Mouse (Mus musculus) forebrain, embryonic 16.5 days (tissue): ENCODE measurements around the gene Cyb5r2. TPM values are rescaled to one million over a fixed set of nuclear protein-coding genes. Genes with fewer than 3 reads are reported as not detected.

ENCODE experiments used
- ATAC-seq: fragments of 200-750 bp; cut with Nextera tagmentation; 2 replicates; pipeline ENCODE4 v1.8.0; 2017; ENCODE audit warnings: mild to moderate bottlenecking, moderate library complexity
- H3K27ac ChIP-seq: fragments of 300-500 bp; sonication (generic); 2 replicates; pipeline ENCODE4 v1.5.1; 2014; ENCODE audit warnings: low read length, control low read depth
- H3K27me3 ChIP-seq: fragments of 300-500 bp; sonication (generic); replicated peaks from 2 replicates; pipeline ENCODE4 v1.6.1; 2014; ENCODE audit warnings: low read length; ENCODE audit not compliant: control insufficient read depth, insufficient read depth
- H3K36me3 ChIP-seq: fragments of 300-500 bp; sonication (generic); 2 replicates; pipeline ENCODE4 v1.6.1; 2014; ENCODE audit not compliant: control insufficient read depth, insufficient read depth
- H3K4me1 ChIP-seq: fragments of 300-500 bp; sonication (generic); replicated peaks from 2 replicates; pipeline ENCODE4 v1.6.1; 2014; ENCODE audit warnings: low read length; ENCODE audit not compliant: control insufficient read depth, insufficient read depth
- H3K4me2 ChIP-seq: fragments of 300-500 bp; sonication (generic); 2 replicates; pipeline ENCODE4 v1.6.1; 2014; ENCODE audit warnings: mild to moderate bottlenecking, low read length, control low read depth
- H3K4me3 ChIP-seq: fragments of 300-500 bp; sonication (generic); replicated peaks from 2 replicates; pipeline ENCODE4 v1.5.1; 2014; ENCODE audit warnings: mild to moderate bottlenecking, low read length, control low read depth
- H3K9ac ChIP-seq: fragments of 300-500 bp; sonication (generic); replicated peaks from 2 replicates; pipeline ENCODE4 v1.6.1; 2014; ENCODE audit warnings: low read depth, low read length, control low read depth
- H3K9me3 ChIP-seq: fragments of 300-500 bp; sonication (generic); 2 replicates; pipeline ENCODE4 v1.6.1; 2016; ENCODE audit warnings: low read length; ENCODE audit not compliant: control insufficient read depth
- WGBS: fragments of 180-500 bp; shearing (Covaris S2); extraction: QIAGEN DNeasy Blood & Tissue Kit; methylation state at CpG from one replicate; pipeline ENCODE4 v1.1.7; 2014; 5-methylcytosine and 5-hydroxymethylcytosine counted together
- polyA plus RNA-seq: library from polyadenylated mRNA; unstranded; fragments of >200 nt; fragmentation: Nextera tagmentation; extraction: Ambion mirVana; gene quantifications from 2 replicates; pipeline ENCODE4 v1.2.1, GENCODE M21; 2015

The Cyb5r2 gene
- polyA plus RNA-seq, 1 experiment from 2014 or later: 0.18 TPM

DNA sequence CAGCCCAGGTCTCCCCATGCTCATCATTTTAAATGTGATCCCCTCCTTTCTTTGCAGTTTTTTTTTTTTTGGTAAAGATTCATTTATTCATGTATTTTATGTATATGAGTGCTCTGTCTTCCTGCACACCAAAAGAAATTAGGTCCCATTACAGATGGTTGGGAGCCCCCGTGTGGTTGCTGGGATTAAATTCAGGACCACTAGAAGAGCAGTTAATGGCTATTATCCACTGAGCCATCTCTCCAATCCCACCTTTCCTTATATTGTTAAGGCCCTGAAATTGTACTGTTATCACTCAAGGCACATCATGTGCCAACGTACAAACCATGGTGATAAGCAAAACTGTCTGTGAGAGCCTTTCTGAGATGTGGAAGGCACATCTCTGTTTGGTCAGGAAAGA lies 19.1 kb downstream of the Cyb5r2 start:
- Histone ChIP-seq H3K9me3 (no peaks in the 10 kb centered on the region), H3K27ac (no peak overlapping the region), H3K27me3 (no peaks in the 10 kb centered on the region), H3K36me3 (no peaks in the 10 kb centered on the region), H3K9ac (no peak overlapping the region), H3K4me1 (no peaks in the 10 kb centered on the region), H3K4me3 (no peak overlapping the region), H3K4me2 (no peak overlapping the region)
- WGBS: 42% methylated on average over 2 of the region's 2 CpGs
- peak; percentile 74; the same call in 1 of the 2 replicates for ATAC-seq

DNA sequence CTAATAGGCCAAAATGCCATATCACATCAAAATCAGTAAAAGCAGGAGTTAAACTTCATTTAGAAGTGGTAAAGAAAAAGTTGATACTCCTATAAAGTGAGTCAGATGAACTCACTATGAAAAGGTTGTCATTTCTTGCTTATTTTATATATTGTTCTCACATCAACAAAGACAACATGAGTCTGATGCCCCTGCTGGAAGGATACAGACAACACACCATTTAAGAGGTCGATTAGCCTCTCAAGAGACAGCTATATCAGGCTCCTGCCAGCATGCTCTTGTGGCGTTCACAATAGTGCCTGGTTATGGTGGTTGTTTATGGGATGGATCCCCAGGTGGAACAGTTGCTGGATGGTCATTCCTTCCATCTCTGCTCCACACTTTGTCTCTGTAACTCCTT lies 24.7 kb downstream of the Cyb5r2 start:
- H3K4me2 ChIP-seq: no peak overlapping the region
- no peak overlapping the region for H3K9ac ChIP-seq
- ATAC-seq: no peak
- no peaks in the 10 kb centered on the region for H3K9me3 ChIP-seq
- H3K4me3 ChIP-seq: no peak overlapping the region
- 67% methylated on average over 2 of the region's 2 CpGs for WGBS
- H3K27ac ChIP-seq: no peak overlapping the region
- H3K4me1 ChIP-seq: no peaks in the 10 kb centered on the region
- no peaks in the 10 kb centered on the region for H3K36me3 ChIP-seq
- no peaks in the 10 kb centered on the region for H3K27me3 ChIP-seq

DNA sequence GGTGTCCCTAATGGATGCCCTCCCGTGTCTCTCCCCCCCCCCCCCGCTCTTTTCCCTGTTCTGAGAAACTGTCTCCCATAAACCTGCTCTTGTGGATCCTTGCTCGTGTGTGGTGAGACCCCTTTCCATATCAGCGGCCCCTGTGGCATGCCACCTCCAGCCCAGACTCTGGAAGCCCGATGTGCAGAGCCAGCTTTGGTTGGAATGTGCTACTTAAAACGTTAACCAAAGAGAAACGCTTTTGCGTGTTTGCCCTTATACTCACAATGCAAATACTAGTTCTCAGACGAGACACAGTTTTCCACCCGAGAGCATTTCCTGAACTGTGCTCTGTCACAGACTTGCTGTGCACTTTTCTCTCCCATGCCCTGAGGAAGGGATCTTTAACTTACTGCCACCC lies 27.2 kb downstream of the Cyb5r2 start:
- Histone ChIP-seq H3K36me3 (no peaks in the 10 kb centered on the region), H3K4me1 (no peaks in the 10 kb centered on the region), H3K9ac (no peak overlapping the region), H3K9me3 (0 out of 2 replicates have a peak, but pooled peaks cover 2% of the 10 kb centered on the region), H3K4me2 (no peak overlapping the region), H3K27ac (no peak overlapping the region), H3K27me3 (no peaks in the 10 kb centered on the region), H3K4me3 (no peak overlapping the region)
- WGBS: 79% methylated on average over 9 of the region's 10 CpGs
- no peak for ATAC-seq

DNA sequence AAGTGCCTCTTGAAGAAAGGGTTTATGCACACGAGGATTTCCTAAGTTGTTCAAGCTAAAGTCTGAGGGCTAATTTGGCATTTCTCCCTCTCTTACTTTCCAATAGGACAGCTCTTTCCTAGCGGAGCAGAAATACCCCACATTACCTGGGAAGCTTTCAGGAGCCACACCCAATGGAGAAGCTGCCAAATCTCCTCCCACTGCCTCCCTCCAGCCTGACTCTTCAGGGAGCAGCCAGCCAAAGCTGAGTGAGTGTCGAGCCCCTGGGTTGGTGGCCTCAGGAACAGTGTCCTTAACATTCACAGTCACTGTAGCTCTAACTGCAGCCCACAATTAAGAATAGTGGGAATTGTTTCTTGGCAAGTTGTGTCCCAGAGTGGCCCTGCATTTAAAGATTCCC lies 30.3 kb downstream of the Cyb5r2 start:
- Histone ChIP-seq H3K9ac (no peak overlapping the region), H3K4me1 (no peaks in the 10 kb centered on the region), H3K27ac (no peak overlapping the region), H3K4me3 (no peak overlapping the region), H3K4me2 (no peak overlapping the region), H3K9me3 (0 out of 2 replicates have a peak, but pooled peaks cover 2% of the 10 kb centered on the region), H3K27me3 (no peaks in the 10 kb centered on the region), H3K36me3 (no peaks in the 10 kb centered on the region)
- WGBS: 63% methylated on average over 3 of the region's 3 CpGs
- no peak for ATAC-seq

DNA sequence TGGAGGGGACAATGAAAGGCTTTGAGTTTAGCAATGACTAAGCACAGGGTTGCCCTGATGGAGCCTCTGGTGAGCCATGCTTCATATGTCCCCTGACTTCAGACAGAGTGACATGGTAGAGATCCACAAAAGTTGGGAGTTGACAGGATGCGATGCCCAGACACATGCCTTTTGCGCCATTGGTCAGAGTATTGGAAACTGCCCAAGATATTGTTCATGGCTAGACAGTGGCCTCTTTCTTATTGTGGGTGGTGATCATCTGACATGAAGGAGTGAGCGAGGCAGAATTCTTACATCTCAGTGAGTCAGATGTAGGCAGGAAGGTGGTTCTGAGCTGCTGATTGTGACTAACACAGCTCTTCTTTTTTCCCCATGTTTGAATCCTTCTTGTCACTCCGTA lies 35.3 kb downstream of the Cyb5r2 start:
- 0 out of 2 replicates have a peak, but pooled peaks cover 2% of the 10 kb centered on the region for H3K9me3 ChIP-seq
- no peak overlapping the region for H3K9ac ChIP-seq
- H3K27ac ChIP-seq: no peak overlapping the region
- H3K4me1 ChIP-seq: no peaks in the 10 kb centered on the region
- ATAC-seq: no peak
- WGBS: 97% methylated on average over 4 of the region's 4 CpGs
- H3K4me3 ChIP-seq: no peak overlapping the region
- no peak overlapping the region for H3K4me2 ChIP-seq
- H3K27me3 ChIP-seq: no peaks in the 10 kb centered on the region
- no peaks in the 10 kb centered on the region for H3K36me3 ChIP-seq

DNA sequence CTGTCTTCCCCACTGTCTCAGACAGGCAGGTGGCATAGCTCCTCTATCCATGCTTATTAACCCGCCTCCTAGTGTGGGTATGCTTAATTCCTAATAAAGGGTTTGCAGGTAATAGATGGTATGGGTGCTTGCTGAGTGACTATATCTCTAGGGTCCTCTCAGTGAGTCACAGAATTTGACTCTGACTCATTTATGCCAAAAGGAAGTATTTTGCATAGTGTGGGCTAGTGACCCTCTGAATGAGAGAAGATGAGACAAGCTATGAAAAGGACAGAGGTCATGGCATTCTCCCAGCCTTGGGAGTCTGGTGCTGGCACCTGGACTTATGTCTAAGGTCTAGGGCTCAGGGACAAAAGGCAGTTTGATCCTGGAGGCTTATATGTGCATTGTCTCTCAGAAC lies 37.1 kb downstream of the Cyb5r2 start:
- no peaks in the 10 kb centered on the region for H3K9me3 ChIP-seq
- no peaks in the 10 kb centered on the region for H3K27me3 ChIP-seq
- 93% methylated on average over 1 of the region's 1 CpGs for WGBS
- no peaks in the 10 kb centered on the region for H3K36me3 ChIP-seq
- no peak for ATAC-seq
- H3K27ac ChIP-seq: no peak overlapping the region
- H3K9ac ChIP-seq: no peak overlapping the region
- H3K4me2 ChIP-seq: no peak overlapping the region
- H3K4me3 ChIP-seq: no peak overlapping the region
- H3K4me1 ChIP-seq: no peaks in the 10 kb centered on the region

DNA sequence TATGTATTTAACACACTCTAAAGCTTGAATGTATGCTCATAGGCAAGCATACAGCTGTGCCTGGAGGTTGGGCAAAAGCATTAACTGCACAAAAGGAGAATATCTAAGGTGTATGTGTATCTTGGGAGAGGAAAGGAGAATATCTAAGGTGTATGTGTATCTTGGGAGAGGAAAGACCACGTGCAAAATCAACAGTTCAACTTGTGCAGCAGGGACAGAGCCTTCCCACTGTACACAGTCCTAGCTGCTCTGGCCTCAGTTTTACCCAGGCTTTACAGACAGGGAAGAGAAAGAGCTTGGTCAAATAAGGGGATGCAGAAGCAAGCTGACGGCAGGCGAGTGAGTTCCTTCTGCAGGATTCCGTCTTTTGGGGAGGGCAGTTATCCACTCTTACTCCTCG lies 43.8 kb downstream of the Cyb5r2 start:
- no peak overlapping the region for H3K4me3 ChIP-seq
- 0 out of 2 replicates have a peak, but pooled peaks cover 3% of the 10 kb centered on the region for H3K4me1 ChIP-seq
- no peaks in the 10 kb centered on the region for H3K9me3 ChIP-seq
- no peak overlapping the region for H3K9ac ChIP-seq
- 91% methylated on average over 5 of the region's 5 CpGs for WGBS
- no peak overlapping the region for H3K4me2 ChIP-seq
- no peak for ATAC-seq
- no peaks in the 10 kb centered on the region for H3K36me3 ChIP-seq
- no peaks in the 10 kb centered on the region for H3K27me3 ChIP-seq
- H3K27ac ChIP-seq: no peak overlapping the region

DNA sequence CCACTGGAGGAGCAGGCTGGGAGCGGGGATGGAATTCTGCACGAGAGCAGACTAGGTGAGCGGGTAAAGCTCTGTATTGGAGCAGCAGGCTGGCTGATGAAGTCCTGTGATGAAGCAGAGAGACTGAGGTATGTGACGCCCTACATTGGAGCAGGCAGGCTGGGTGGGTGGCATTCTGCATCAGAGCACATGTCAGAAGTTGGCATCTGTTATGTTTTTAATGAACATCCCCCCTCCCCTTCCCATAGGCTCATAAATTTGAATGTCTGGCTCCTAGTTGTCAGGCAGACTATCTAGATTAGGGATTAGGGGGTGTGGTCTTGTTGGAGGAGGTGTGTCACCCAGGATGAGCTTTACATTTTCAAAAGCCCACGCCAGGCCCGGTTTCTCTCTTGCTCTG lies 45.1 kb downstream of the Cyb5r2 start:
- H3K9ac ChIP-seq: no peak overlapping the region
- H3K9me3 ChIP-seq: no peaks in the 10 kb centered on the region
- no peaks in the 10 kb centered on the region for H3K27me3 ChIP-seq
- peak; percentile 67 for ATAC-seq
- peaks cover 9% of the 10 kb centered on the region for H3K4me1 ChIP-seq
- 48% methylated on average over 6 of the region's 6 CpGs for WGBS
- no peaks in the 10 kb centered on the region for H3K36me3 ChIP-seq
- no peak overlapping the region for H3K4me2 ChIP-seq
- H3K4me3 ChIP-seq: no peak overlapping the region
- no peak overlapping the region for H3K27ac ChIP-seq

DNA sequence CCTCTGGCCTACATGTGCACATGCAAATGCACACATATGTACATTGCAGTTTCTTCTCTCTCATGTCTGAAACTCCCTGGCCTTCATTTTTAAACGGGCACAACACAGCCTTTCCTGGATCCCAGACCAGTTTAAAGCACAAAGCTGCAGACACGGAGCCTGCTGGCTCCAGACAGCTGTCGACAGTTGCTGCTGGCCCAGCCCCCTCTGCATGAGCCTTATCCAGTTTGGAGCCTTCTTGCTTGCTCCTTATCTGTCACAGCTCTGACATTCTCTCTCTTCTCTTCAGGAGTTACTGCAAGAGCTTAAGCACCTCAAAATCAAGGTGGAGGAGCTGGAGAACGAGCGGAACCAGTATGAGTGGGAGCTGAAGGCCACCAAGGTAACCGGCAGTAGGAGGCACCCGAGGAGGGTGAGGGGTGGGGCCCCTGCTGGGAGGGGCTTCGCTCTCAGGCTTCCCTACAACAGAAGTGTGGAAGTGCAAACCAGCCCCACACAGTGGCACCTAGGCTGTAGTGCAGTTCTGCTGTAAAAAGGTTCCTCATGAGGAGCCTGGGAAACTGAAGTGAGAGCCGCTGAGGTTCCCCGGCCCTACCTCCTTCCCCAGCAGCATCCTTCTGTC lies 49.2 kb downstream of the Cyb5r2 start:
- H3K4me1 ChIP-seq: peaks cover 9% of the 10 kb centered on the region
- no peak overlapping the region for H3K9ac ChIP-seq
- H3K27me3 ChIP-seq: no peaks in the 10 kb centered on the region
- peak; percentile 88 for ATAC-seq
- no peak overlapping the region for H3K27ac ChIP-seq
- no peaks in the 10 kb centered on the region for H3K36me3 ChIP-seq
- no peaks in the 10 kb centered on the region for H3K9me3 ChIP-seq
- WGBS: 5% methylated on average over 10 of the region's 10 CpGs
- peak overlapping the region; percentile 23; the same call in 1 of the 2 replicates for H3K4me3 ChIP-seq
- H3K4me2 ChIP-seq: peak overlapping the region; percentile 38

DNA sequence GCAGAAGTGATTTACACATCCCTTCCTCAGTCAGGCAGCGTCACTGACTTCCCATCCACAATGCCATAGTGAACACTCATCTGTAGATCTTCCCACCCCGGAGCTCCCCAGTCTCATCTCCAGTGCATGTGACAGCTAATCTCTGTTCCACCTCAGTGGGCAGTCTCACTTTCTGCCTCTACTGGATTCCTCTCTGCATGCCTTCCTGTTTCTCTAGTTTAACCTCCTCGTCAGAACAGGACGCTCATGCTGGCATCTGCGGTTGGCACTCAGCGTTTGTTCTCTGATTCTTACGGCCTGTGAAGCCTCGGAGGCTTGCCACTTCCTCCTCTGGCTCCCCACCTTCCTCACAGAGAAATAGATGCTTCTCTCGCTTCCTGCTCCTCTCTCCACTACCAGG lies 50.2 kb downstream of the Cyb5r2 start:
- no peaks in the 10 kb centered on the region for H3K36me3 ChIP-seq
- peaks cover 8% of the 10 kb centered on the region for H3K4me1 ChIP-seq
- no peak for ATAC-seq
- H3K4me3 ChIP-seq: no peak overlapping the region
- H3K4me2 ChIP-seq: no peak overlapping the region
- 79% methylated on average over 9 of the region's 9 CpGs for WGBS
- no peak overlapping the region for H3K9ac ChIP-seq
- no peaks in the 10 kb centered on the region for H3K27me3 ChIP-seq
- no peak overlapping the region for H3K27ac ChIP-seq
- H3K9me3 ChIP-seq: no peaks in the 10 kb centered on the region
